Mouse (Mus musculus) embryonic fibroblast, embryonic 13.5 days (primary cell): ENCODE measurements around the gene Itga2b.

Source experiments
- CTCF ChIP-seq: IDR thresholded peaks from 2 replicates; pipeline ENCODE4 v1.5.1; 2011; ENCODE audit warnings: mild to moderate bottlenecking, control low read depth, low read length, moderate library complexity, borderline replicate concordance; ENCODE audit not compliant: insufficient read depth
- POLR2A ChIP-seq: IDR thresholded peaks from 2 replicates; pipeline ENCODE4 v1.6.1; 2011; ENCODE audit warnings: low read depth, mild to moderate bottlenecking, control low read depth, low read length, moderate library complexity

GRCm38 (mm10) chr11:102404161-102405010, 65.5 kb downstream of the Itga2b start:
- TF ChIP-seq POLR2A (no peak), CTCF (no peak)
